13 mouse cellular contexts compared by ENCODE assay signal in the genomic region with DNA sequence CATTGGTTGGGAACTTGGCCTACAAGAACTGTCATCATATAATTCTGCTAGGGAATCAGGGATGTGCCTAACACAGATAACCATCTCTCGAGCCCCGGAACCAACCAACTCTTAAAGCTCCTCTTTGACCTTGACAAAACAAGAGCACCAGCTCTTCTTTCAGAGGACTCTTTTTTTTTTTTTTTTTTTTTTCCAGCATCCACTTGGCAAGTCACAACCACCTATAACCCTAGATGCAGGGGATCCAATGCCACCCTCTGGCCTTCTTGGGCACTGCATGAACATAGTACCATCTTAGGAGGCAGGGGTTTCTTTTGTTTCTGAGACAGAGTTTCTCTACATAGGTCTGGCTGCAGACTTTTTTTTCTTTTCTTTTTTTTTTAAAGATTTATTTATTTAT. TPM values are rescaled to one million over a fixed set of nuclear protein-coding genes. Genes with fewer than 3 reads are reported as not detected.
DNase-seq lines count a peak whose midpoint lies in the region; ATAC-seq and TF ChIP-seq lines count a peak whose summit lies in the region.
"Had no signal": no experiment of that assay in that cellular context is flagged by ENCODE, and none has a peak within 500 bp of the region (broad histone marks: within the 10 kb centered on the region; RNA-seq: fewer than 3 reads in every experiment).

No protein-coding gene starts in this region.

- TF ChIP-seq CTCF in midbrain, postnatal 0 days (IDR thresholded peaks at IDR 0.05): 0 out of 2 replicates have a peak, but pooled peaks have one; percentile 8
- peak; percentile 45 for TF ChIP-seq CTCF in lung, adult 2 months (IDR thresholded peaks at IDR 0.05; ENCODE audit: insufficient read depth, low read length)

- no peak overlapping the region for H3K4me2 ChIP-seq in midbrain, postnatal 0 days (ENCODE audit: low read depth, low read length, poor library complexity, severe bottlenecking)
- H3K4me2 ChIP-seq in midbrain, embryonic 15.5 days: no peak overlapping the region
- H3K4me2 ChIP-seq in midbrain, embryonic 13.5 days (replicated peaks): no peak overlapping the region
- H3K4me2 ChIP-seq: forebrain, embryonic 13.5 days; kidney, embryonic 15.5 days had no signal

- H3K36me3 ChIP-seq in midbrain, postnatal 0 days (ENCODE audit: insufficient read depth, low read length): no peaks in the 10 kb centered on the region
- no peaks in the 10 kb centered on the region for H3K36me3 ChIP-seq in midbrain, embryonic 15.5 days (replicated peaks)
- H3K36me3 ChIP-seq in midbrain, embryonic 13.5 days: no peaks in the 10 kb centered on the region
- H3K36me3 ChIP-seq: kidney, embryonic 15.5 days; limb, embryonic 10.5 days had no signal

- no peak overlapping the region for H3K9ac ChIP-seq in midbrain, postnatal 0 days (replicated peaks; ENCODE audit: low read length, poor library complexity, severe bottlenecking)
- H3K9ac ChIP-seq in midbrain, embryonic 15.5 days: no peak overlapping the region
- no peak overlapping the region for H3K9ac ChIP-seq in midbrain, embryonic 13.5 days (replicated peaks)
- H3K9ac ChIP-seq: forebrain, embryonic 13.5 days; kidney, embryonic 15.5 days had no signal

- ATAC-seq in midbrain, postnatal 0 days (ENCODE audit: low FRiP score): no peak
- no peak for ATAC-seq in midbrain, embryonic 15.5 days (replicated peaks)
- no peak for ATAC-seq in midbrain, embryonic 13.5 days
- ATAC-seq: forebrain, embryonic 13.5 days had no signal

- WGBS in midbrain, postnatal 0 days: 95% methylated on average over 2 of the region's 2 CpGs
- 87% methylated on average over 2 of the region's 2 CpGs for WGBS in midbrain, embryonic 15.5 days
- 65% methylated on average over 2 of the region's 2 CpGs for WGBS in lung, adult 2 months
- WGBS in midbrain, embryonic 13.5 days: 97% methylated on average over 2 of the region's 2 CpGs

- no peaks in the 10 kb centered on the region for H3K27me3 ChIP-seq in midbrain, postnatal 0 days (ENCODE audit: insufficient read depth, low read length)
- no peaks in the 10 kb centered on the region for H3K27me3 ChIP-seq in midbrain, embryonic 15.5 days (replicated peaks)
- no peaks in the 10 kb centered on the region for H3K27me3 ChIP-seq in midbrain, embryonic 13.5 days
- H3K27me3 ChIP-seq: forebrain, embryonic 13.5 days; kidney, embryonic 15.5 days; megakaryocyte, embryonic 14.5 days had no signal

- no peaks in the 10 kb centered on the region for H3K9me3 ChIP-seq in midbrain, postnatal 0 days (ENCODE audit: low read length)
- no peaks in the 10 kb centered on the region for H3K9me3 ChIP-seq in midbrain, embryonic 15.5 days
- H3K9me3 ChIP-seq in midbrain, embryonic 13.5 days: no peaks in the 10 kb centered on the region
- H3K9me3 ChIP-seq: forebrain, embryonic 13.5 days; kidney, embryonic 15.5 days; limb, embryonic 10.5 days had no signal

- H3K4me1 ChIP-seq in midbrain, postnatal 0 days (ENCODE audit: insufficient read depth, low read length): no peaks in the 10 kb centered on the region
- H3K4me1 ChIP-seq in midbrain, embryonic 15.5 days: no peaks in the 10 kb centered on the region
- no peaks in the 10 kb centered on the region for H3K4me1 ChIP-seq in lung, adult 2 months (ENCODE audit: control insufficient read depth, insufficient read depth, low read length)
- no peaks in the 10 kb centered on the region for H3K4me1 ChIP-seq in midbrain, embryonic 13.5 days (replicated peaks)
- H3K4me1 ChIP-seq: forebrain, embryonic 13.5 days; kidney, embryonic 15.5 days; limb, embryonic 10.5 days had no signal

- H3K4me3 ChIP-seq in midbrain, postnatal 0 days (ENCODE audit: low read depth, low read length): no peak overlapping the region
- no peak overlapping the region for H3K4me3 ChIP-seq in midbrain, embryonic 15.5 days
- no peak overlapping the region for H3K4me3 ChIP-seq in lung, adult 2 months (replicated peaks; ENCODE audit: extremely low read depth, low read depth, low read length)
- no peak overlapping the region for H3K4me3 ChIP-seq in midbrain, embryonic 13.5 days (replicated peaks)
- H3K4me3 ChIP-seq: forebrain, embryonic 13.5 days; kidney, embryonic 15.5 days; limb, embryonic 10.5 days; megakaryocyte, embryonic 14.5 days had no signal

- no peak for TF ChIP-seq POLR2A in lung, adult 2 months (IDR thresholded peaks at IDR 0.05; ENCODE audit: borderline replicate concordance, extremely low read depth, low read depth, low read length)

- H3K27ac ChIP-seq in midbrain, postnatal 0 days (ENCODE audit: low read depth, low read length): no peak overlapping the region
- H3K27ac ChIP-seq in midbrain, embryonic 15.5 days: no peak overlapping the region
- H3K27ac ChIP-seq in midbrain, embryonic 13.5 days: no peak overlapping the region
- H3K27ac ChIP-seq: forebrain, embryonic 13.5 days; limb, embryonic 10.5 days had no signal

- DNase-seq in adrenal gland, postnatal 14 days: peak; percentile 49
- DNase-seq in adrenal gland, postnatal 25 days: no peak
- DNase-seq in midbrain, postnatal 0 days (ENCODE audit: low spot score): no peak
- no peak for DNase-seq in lung, adult 2 months
- DNase-seq in thymus, postnatal 14 days: peak; percentile 36
- no peak for DNase-seq in c-Kit-positive CD71-positive TER-119-positive erythroid progenitor cells, embryonic 14.5 days (ENCODE audit: low spot score)
- DNase-seq: embryo, embryonic 11 days had no signal

RNA-seq across cellular contexts. Expression of a gene that starts 10.4 kb away (rescaled TPM):
- 0.37 and 0.45 TPM in 2 replicates for total RNA-seq in adrenal gland, postnatal 14 days (2021)
- total RNA-seq in adrenal gland, postnatal 25 days (2021): 0.55 and 0.71 TPM in 2 replicates
- total RNA-seq in midbrain, postnatal 0 days (2014; rRNA removed): 0.24 and 0.55 TPM in 2 replicates
- 0.17 and 0.22 TPM in 2 replicates for polyA plus RNA-seq in midbrain, postnatal 0 days (2015; fragmentation: Nextera tagmentation; extraction: Ambion mirVana)
- polyA plus RNA-seq in midbrain, embryonic 15.5 days (2015; fragmentation: Nextera tagmentation; extraction: Ambion mirVana): 0.26 and 0.43 TPM in 2 replicates
- 0.40 and 0.58 TPM in 2 replicates for polyA plus RNA-seq in lung, adult 2 months (2012; rRNA removed)
- polyA plus RNA-seq in midbrain, embryonic 13.5 days (2015; fragmentation: Nextera tagmentation; extraction: Ambion mirVana): 0.34 and 0.45 TPM in 2 replicates

RNA-seq across cellular contexts. Expression of a gene that starts 41.9 kb away (rescaled TPM):
- total RNA-seq in adrenal gland, postnatal 14 days (2021): 170 and 208 TPM in 2 replicates
- total RNA-seq in adrenal gland, postnatal 25 days (2021): 178 and 198 TPM in 2 replicates
- total RNA-seq in midbrain, postnatal 0 days (2014; rRNA removed): 182 and 224 TPM in 2 replicates
- 314 and 331 TPM in 2 replicates for polyA plus RNA-seq in midbrain, postnatal 0 days (2015; fragmentation: Nextera tagmentation; extraction: Ambion mirVana)
- polyA plus RNA-seq in midbrain, embryonic 15.5 days (2015; fragmentation: Nextera tagmentation; extraction: Ambion mirVana): 382 TPM in 2 replicates
- polyA plus RNA-seq in lung, adult 2 months (2012; rRNA removed): 133 and 219 TPM in 2 replicates
- polyA plus RNA-seq in midbrain, embryonic 13.5 days (2015; fragmentation: Nextera tagmentation; extraction: Ambion mirVana): 396 and 421 TPM in 2 replicates

Comparison
In these comparisons a context has a peak if more than half of its experiments do, and no peak if none do; other contexts are left out.
1. DNase-seq: peak in adrenal gland, postnatal 14 days (single experiment) and thymus, postnatal 14 days (single experiment); none in adrenal gland, postnatal 25 days (single experiment), midbrain, postnatal 0 days (single experiment), lung, adult 2 months (single experiment) and c-Kit-positive CD71-positive TER-119-positive erythroid progenitor cells, embryonic 14.5 days (single experiment).